Mouse (Mus musculus): Measurements from ENCODE around the gene Klf8. TPM values are rescaled to one million over a fixed set of nuclear protein-coding genes. Genes with fewer than 3 reads are reported as not detected.

Klf8 gene
- total RNA-seq, 2 experiments from 2014 or later = 5.7 to 11.2 TPM

DNA sequence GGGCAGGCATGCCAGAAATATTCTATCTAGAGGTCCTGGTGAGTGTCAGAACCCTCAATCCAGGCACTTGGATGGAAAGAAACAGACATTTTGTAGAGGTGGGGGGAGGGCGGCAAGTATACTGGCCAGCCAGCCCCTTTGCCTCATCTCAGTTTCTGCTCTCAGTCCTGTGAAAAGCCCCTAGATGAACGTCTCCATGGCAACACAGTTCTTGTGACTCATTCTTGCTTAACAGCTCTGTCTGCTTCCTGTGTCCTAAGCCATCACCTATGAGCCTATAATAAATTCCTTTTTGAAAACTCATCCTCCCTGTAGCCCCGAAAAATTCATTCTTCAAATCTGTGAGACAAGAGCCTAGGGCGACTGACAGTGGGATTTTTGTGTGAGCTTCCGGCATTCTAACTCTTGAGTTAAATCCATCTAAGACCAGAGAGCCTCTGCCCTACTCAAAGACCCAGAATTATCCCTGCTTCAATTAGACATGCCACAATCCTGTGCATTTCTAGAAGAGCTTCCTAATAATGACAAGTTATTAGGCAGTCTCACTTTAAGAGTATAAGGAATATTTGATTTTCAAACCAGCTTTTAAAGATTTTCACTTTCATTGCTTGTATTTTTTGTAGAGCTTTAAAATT is 196.5 kb downstream of the Klf8 start:
- ATAC-seq (ENCODE audit: poor library complexity, severe bottlenecking) = no peak

DNA sequence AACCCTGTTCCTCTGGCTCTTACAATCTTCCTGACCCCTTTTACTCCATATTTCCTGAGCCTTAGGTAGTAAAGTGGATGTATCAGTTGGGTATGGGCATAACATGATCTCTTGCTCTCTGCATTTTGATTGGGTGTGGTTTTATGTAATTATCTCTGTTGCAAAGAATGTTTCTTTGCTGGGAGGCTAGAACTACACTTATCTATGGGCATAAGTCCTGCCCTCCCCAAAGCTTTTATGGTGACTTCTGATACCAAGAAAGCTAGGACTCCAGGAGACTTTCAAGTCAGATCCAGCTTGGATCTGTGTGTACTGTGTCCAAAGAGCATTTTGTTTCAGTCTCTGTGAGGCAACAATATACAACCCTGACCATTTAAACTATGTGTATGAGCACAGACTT is 202.3 kb downstream of the Klf8 start:
- ATAC-seq (ENCODE audit: poor library complexity, severe bottlenecking) = no peak

DNA sequence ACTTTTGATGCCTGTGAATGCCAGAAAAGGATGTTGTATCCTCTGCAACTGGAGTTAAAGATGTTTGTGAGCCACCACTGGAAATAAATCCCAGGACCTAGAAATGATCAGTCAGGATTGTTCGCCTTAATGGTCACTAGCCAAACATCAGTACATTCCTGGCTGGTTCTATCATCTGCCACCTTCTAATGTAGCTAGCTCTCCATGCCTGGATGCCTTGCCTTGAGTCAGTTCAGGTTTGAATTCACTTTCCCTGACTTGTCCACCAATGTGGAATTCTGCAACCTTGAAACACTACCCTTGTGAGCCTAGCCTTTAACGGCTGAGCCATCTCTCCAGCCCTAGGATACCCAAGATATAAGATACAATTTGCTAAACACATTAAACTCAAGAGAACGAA is 202.8 kb downstream of the Klf8 start:
- no peak for ATAC-seq (ENCODE audit: poor library complexity, severe bottlenecking)

Other genes starting within 250 kb of the Klf8 start
- 0.27 TPM in 1 of 2 replicates, not detected in the other for gene Usp51, start 231.0 kb upstream of the Klf8 start, total RNA-seq (2015)
- 0.16 TPM in 1 of 2 replicates, not detected in the other for gene Usp51, start 231.0 kb upstream of the Klf8 start, total RNA-seq (2017)
- not detected in 2 replicates for gene Mageh1, start 199.9 kb upstream of the Klf8 start, total RNA-seq (2015)
- 0.26 TPM in 1 of 2 replicates, not detected in the other for gene Mageh1, start 199.9 kb upstream of the Klf8 start, total RNA-seq (2017)
- not detected in 2 replicates for gene Foxr2, start 118.7 kb upstream of the Klf8 start, total RNA-seq (2015)
- gene Foxr2, start 118.7 kb upstream of the Klf8 start, total RNA-seq (2017) = not detected in 2 replicates
- 0.83 and 1.5 TPM in 2 replicates for gene Rragb, start 97.5 kb upstream of the Klf8 start, total RNA-seq (2015)
- gene Rragb, start 97.5 kb upstream of the Klf8 start, total RNA-seq (2017) = 1.3 and 2.1 TPM in 2 replicates

Measured in megakaryocyte, adult 5-6 weeks (primary cell).